1 mouse cellular context compared by ENCODE assay signal in the genomic region with DNA sequence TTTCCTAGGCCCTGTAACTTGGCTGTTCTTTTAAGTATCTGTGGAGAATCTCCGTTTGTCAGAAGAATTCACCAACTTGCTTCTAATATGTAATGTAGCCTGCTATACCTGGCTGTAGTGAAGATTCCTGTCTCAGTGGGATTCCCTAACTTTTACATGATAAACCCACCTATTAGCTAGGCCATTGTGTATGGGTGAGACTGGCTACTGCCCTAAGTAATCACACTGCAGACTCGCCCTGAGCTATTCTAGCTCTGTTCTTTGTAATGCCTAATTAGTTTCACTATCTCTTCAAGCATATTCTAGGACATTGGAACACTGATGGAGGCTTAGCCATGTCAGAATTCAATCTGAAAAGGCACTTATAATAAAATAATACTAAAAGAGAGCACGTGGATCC. TPM values are rescaled to one million over a fixed set of nuclear protein-coding genes. Genes with fewer than 3 reads are reported as not detected.
"Had no signal": no experiment of that assay in that cellular context is flagged by ENCODE, and none has a peak within 500 bp of the region (broad histone marks: within the 10 kb centered on the region; RNA-seq: fewer than 3 reads in every experiment).

No protein-coding gene starts in this region.

RNA-seq across cellular contexts. Expression of a gene that starts 22.6 kb away (rescaled TPM):
- total RNA-seq: megakaryocyte-erythroid progenitor cell, adult 5-6 weeks had no signal
